Mouse (Mus musculus) retina, embryonic 14.5 days (tissue): ENCODE measurements around the gene Ifna16.

Source experiments
- DNase-seq: peaks from one replicate; pipeline ENCODE4 v3.0.0-alpha.2; 2015; ENCODE audit warnings: low spot score

Ifna16 gene

GRCm38 (mm10) chr4:88676824-88677223, at the start of gene Ifna16:
Gene Ifna16, minus strand, starts transcription at chr4:88676924.
- no peak for DNase-seq

- DNase-seq, result no peak
These were observed 46.9 kb upstream of the Ifna16 start for GRCm38 (mm10) chr4:88723497-88724090.

GRCm38 (mm10) chr4:88721791-88722721, 45.3 kb upstream of the Ifna16 start, which contains the start of the genes Gm26566 and Klhl9:
Gene Gm26566, plus strand, starts transcription at chr4:88721805.
Gene Klhl9, minus strand, starts transcription at chr4:88722465.
- DNase-seq, result peak; percentile 96

- DNase-seq, result no peak
These were observed 42.0 kb upstream of the Ifna16 start for GRCm38 (mm10) chr4:88718715-88719114.

GRCm38 (mm10) chr4:88715059-88715458, 38.3 kb upstream of the Ifna16 start:
- DNase-seq, result no peak

GRCm38 (mm10) chr4:88714281-88714680, 37.6 kb upstream of the Ifna16 start:
- DNase-seq, result no peak

GRCm38 (mm10) chr4:88707128-88707826, 30.6 kb upstream of the Ifna16 start:
- no peak for DNase-seq

GRCm38 (mm10) chr4:88705924-88706323, 29.2 kb upstream of the Ifna16 start:
- no peak for DNase-seq

GRCm38 (mm10) chr4:88699301-88699700, 22.6 kb upstream of the Ifna16 start:
- DNase-seq, result no peak

- DNase-seq, result no peak
These were observed 22.1 kb upstream of the Ifna16 start for GRCm38 (mm10) chr4:88698781-88699180.

- no peak for DNase-seq
These were observed 21.0 kb upstream of the Ifna16 start for GRCm38 (mm10) chr4:88697753-88698152.

GRCm38 (mm10) chr4:88697108-88697507, 20.4 kb upstream of the Ifna16 start:
- no peak for DNase-seq

- DNase-seq, result peak; percentile 91
These were observed 19.6 kb upstream of the Ifna16 start for GRCm38 (mm10) chr4:88696237-88696884.

GRCm38 (mm10) chr4:88693392-88693791, 16.7 kb upstream of the Ifna16 start:
- DNase-seq, result no peak

- no peak for DNase-seq
These were observed 15.8 kb upstream of the Ifna16 start for GRCm38 (mm10) chr4:88692537-88692936.

GRCm38 (mm10) chr4:88691259-88691658, 14.5 kb upstream of the Ifna16 start, which contains the start of gene Ifnab:
Gene Ifnab, minus strand, starts transcription at chr4:88691359.
- no peak for DNase-seq

- no peak for DNase-seq
These were observed 7.1 kb upstream of the Ifna16 start, which contains the start of gene Ifna2 for GRCm38 (mm10) chr4:88683812-88684211. Gene Ifna2, minus strand, starts transcription at chr4:88683912.

GRCm38 (mm10) chr4:88681353-88681752, 4.6 kb upstream of the Ifna16 start:
- DNase-seq, result no peak

- DNase-seq, result peak; percentile 55
These were observed 3.6 kb upstream of the Ifna16 start for GRCm38 (mm10) chr4:88680362-88680761.

GRCm38 (mm10) chr4:88655461-88655860, 21.3 kb downstream of the Ifna16 start:
- DNase-seq, result no peak

GRCm38 (mm10) chr4:88653644-88654043, 23.1 kb downstream of the Ifna16 start:
- DNase-seq, result no peak

GRCm38 (mm10) chr4:88644359-88644758, 32.4 kb downstream of the Ifna16 start, which contains the start of gene Ifna13:
Gene Ifna13, minus strand, starts transcription at chr4:88644459.
- DNase-seq, result no peak
